Mouse (Mus musculus) forebrain, embryonic 12.5 days (tissue): ENCODE measurements around the gene Slirp. TPM values are rescaled to one million over a fixed set of nuclear protein-coding genes. Genes with fewer than 3 reads are reported as not detected.
"Not testable (repeated sequence)": the region's sequence is repeated elsewhere in the genome, so short reads cannot be mapped to it uniquely, and the experiment has no call there.

Experiments used
- ATAC-seq: fragments of 200-750 bp; cut with Nextera tagmentation; 2 replicates; pipeline ENCODE4 v1.8.0; 2017; ENCODE audit warnings: moderate TSS enrichment; ENCODE audit not compliant: low FRiP score
- H3K27ac ChIP-seq: fragments of 300-500 bp; sonication (generic); 2 replicates; pipeline ENCODE4 v1.5.1; 2016; ENCODE audit warnings: mild to moderate bottlenecking
- H3K27me3 ChIP-seq: fragments of 300-500 bp; sonication (generic); 2 replicates; pipeline ENCODE4 v1.6.1; 2016; ENCODE audit warnings: mild to moderate bottlenecking
- H3K36me3 ChIP-seq: fragments of 300-500 bp; sonication (generic); replicated peaks from 2 replicates; pipeline ENCODE4 v1.6.1; 2016; ENCODE audit warnings: mild to moderate bottlenecking
- H3K4me1 ChIP-seq: fragments of 300-500 bp; sonication (generic); 2 replicates; pipeline ENCODE4 v1.6.1; 2016
- H3K4me2 ChIP-seq: fragments of 300-500 bp; sonication (generic); 2 replicates; pipeline ENCODE4 v1.6.1; 2016; ENCODE audit warnings: mild to moderate bottlenecking, moderate library complexity
- H3K4me3 ChIP-seq: fragments of 300-500 bp; sonication (generic); replicated peaks from 2 replicates; pipeline ENCODE4 v1.5.1; 2016; ENCODE audit warnings: mild to moderate bottlenecking
- H3K9ac ChIP-seq: fragments of 300-500 bp; sonication (generic); 2 replicates; pipeline ENCODE4 v1.6.1; 2016; ENCODE audit warnings: mild to moderate bottlenecking
- H3K9me3 ChIP-seq: fragments of 300-500 bp; sonication (generic); 2 replicates; pipeline ENCODE4 v1.6.1; 2016
- WGBS: fragments of 180-500 bp; shearing (Covaris S2); methylation state at CpG from one replicate; pipeline ENCODE4 v1.1.7; 2016; 5-methylcytosine and 5-hydroxymethylcytosine counted together
- polyA plus RNA-seq: library from polyadenylated mRNA; unstranded; fragments of >200 nt; fragmentation: Nextera tagmentation; extraction: Ambion mirVana; gene quantifications from 2 replicates; pipeline ENCODE4 v1.2.1, GENCODE M21; 2016

Gene Slirp
- polyA plus RNA-seq, 1 experiment from 2014 or later: 293 TPM

GRCm38 (mm10) chr12:87443115-87443699 is 489 bp upstream of the Slirp start:
- H3K4me2 ChIP-seq: peak overlapping the region; percentile 77
- peak overlapping the region; percentile 96 for H3K4me3 ChIP-seq
- H3K27me3 ChIP-seq: no peaks in the 10 kb centered on the region
- H3K9ac ChIP-seq: peak overlapping the region; percentile 89
- ATAC-seq: peak; percentile 89
- 0% methylated on average over 33 of the region's 33 CpGs for WGBS
- no peaks in the 10 kb centered on the region for H3K9me3 ChIP-seq
- H3K27ac ChIP-seq: peak overlapping the region; percentile 89
- peaks cover 25% of the 10 kb centered on the region for H3K4me1 ChIP-seq
- peaks cover 46% of the 10 kb centered on the region for H3K36me3 ChIP-seq

DNA sequence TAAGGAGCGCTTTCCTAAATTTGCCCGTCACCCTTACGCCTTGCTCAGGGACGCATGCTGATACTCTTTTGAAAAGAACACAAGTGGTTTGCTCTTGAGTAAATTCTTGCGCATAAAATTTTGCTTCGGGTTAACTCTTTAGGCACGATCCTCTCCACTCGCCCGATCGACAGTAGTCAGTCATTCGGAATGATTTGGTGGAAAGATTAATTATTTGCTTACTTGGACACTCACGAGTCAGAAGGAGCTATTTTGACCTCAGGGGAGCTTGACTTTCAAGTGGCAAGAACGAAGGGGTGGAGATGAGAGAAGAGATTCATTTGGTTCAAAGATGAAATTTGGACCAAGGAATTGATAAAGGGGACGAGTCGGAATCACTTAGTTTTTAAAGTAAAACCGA is 515 bp downstream of the Slirp start:
- H3K9me3 ChIP-seq: no peaks in the 10 kb centered on the region
- H3K27me3 ChIP-seq: no peaks in the 10 kb centered on the region
- peaks cover 51% of the 10 kb centered on the region for H3K36me3 ChIP-seq
- peak; percentile 18; the same call in 1 of the 2 replicates for ATAC-seq
- peaks cover 25% of the 10 kb centered on the region for H3K4me1 ChIP-seq
- H3K9ac ChIP-seq: peak overlapping the region; percentile 89
- peak overlapping the region; percentile 96 for H3K4me3 ChIP-seq
- H3K4me2 ChIP-seq: peak overlapping the region; percentile 77
- 4% methylated on average over 16 of the region's 16 CpGs for WGBS
- no peak overlapping the region; the same call in 1 of the 2 replicates for H3K27ac ChIP-seq

GRCm38 (mm10) chr12:87449456-87449855 is 5.8 kb downstream of the Slirp start:
- 93% methylated on average over 9 of the region's 9 CpGs for WGBS
- no peak overlapping the region for H3K9ac ChIP-seq

DNA sequence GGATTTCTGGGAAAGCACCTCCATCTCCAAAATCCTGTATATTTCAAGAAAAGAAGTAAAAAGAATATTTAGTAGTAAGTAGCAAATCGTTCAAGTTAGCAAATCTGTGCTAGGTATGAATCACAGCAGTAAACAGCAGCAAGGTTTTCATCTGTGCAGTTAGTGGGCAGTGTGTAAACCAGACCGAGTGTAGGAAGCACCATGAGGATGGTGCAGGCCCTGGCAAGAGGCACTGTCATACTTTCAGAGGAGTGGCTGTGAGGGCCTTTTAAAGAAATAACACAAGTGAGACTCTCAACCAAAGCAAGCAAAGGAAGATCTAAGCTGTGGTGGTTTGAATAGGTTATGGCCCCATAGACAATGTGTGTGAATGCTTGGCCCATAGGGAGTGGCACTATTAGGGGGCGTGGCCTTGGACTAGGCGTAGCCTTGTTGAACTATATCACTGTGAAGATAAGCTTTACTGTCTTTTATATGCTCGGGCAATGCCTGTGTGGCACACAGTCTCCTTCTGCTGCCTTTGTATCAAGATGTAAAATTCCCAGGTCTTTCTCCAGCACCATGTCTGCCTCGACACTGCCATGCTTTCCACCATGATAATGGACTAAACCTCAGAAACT is 21.1 kb downstream of the Slirp start:
- Histone ChIP-seq H3K4me3 (no peak overlapping the region), H3K9ac (no peak overlapping the region), H3K27me3 (no peaks in the 10 kb centered on the region), H3K4me2 (no peak overlapping the region), H3K9me3 (no peaks in the 10 kb centered on the region), H3K27ac (no peak overlapping the region), H3K36me3 (peaks cover 80% of the 10 kb centered on the region), H3K4me1 (peaks cover 4% of the 10 kb centered on the region; the same call in 1 of the 2 replicates)
- WGBS: 90% methylated on average over 6 of the region's 6 CpGs
- no peak for ATAC-seq

More at GRCm38 (mm10) chr12:87449456-87449855, 5.8 kb downstream of the Slirp start:
- Histone ChIP-seq H3K9me3 (no peaks in the 10 kb centered on the region), H3K27me3 (no peaks in the 10 kb centered on the region), H3K4me1 (peaks cover 7% of the 10 kb centered on the region), H3K4me2 (no peak overlapping the region), H3K36me3 (peaks cover 80% of the 10 kb centered on the region), H3K4me3 (no peak overlapping the region), H3K27ac (no peak overlapping the region)
- no peak for ATAC-seq

GRCm38 (mm10) chr12:87470263-87471136 is 26.8 kb downstream of the Slirp start:
- Histone ChIP-seq H3K27me3 (0 out of 2 replicates have a peak, but pooled peaks cover 5% of the 10 kb centered on the region), H3K27ac (no peak overlapping the region), H3K4me2 (peak overlapping the region; percentile 67), H3K4me3 (peak overlapping the region; percentile 77), H3K36me3 (peaks cover 28% of the 10 kb centered on the region), H3K4me1 (peaks cover 20% of the 10 kb centered on the region), H3K9me3 (no peaks in the 10 kb centered on the region), H3K9ac (peak overlapping the region; percentile 85; the same call in 1 of the 2 replicates)
- 74% methylated on average over 7 of the region's 7 CpGs for WGBS
- ATAC-seq: no peak

GRCm38 (mm10) chr12:87471421-87471963 is 27.8 kb downstream of the Slirp start:
- Histone ChIP-seq H3K4me2 (peak overlapping the region; percentile 67), H3K4me1 (peaks cover 17% of the 10 kb centered on the region), H3K4me3 (peak overlapping the region; percentile 77), H3K27ac (peak overlapping the region; percentile 85), H3K27me3 (0 out of 2 replicates have a peak, but pooled peaks cover 5% of the 10 kb centered on the region), H3K9ac (peak overlapping the region; percentile 85), H3K9me3 (no peaks in the 10 kb centered on the region), H3K36me3 (peaks cover 24% of the 10 kb centered on the region)
- no peak for ATAC-seq
- WGBS: under 1% methylated on average over 19 of the region's 19 CpGs

- Histone ChIP-seq H3K9me3 (no peaks in the 10 kb centered on the region), H3K27me3 (0 out of 2 replicates have a peak, but pooled peaks cover 5% of the 10 kb centered on the region), H3K4me2 (peak within 1 kb of the TSS; percentile 67), H3K27ac (peak within 1 kb of the TSS; percentile 85), H3K4me1 (peaks cover 17% of the 10 kb centered on the region), H3K9ac (peak within 1 kb of the TSS; percentile 85), H3K36me3 (peaks cover 17% of the 10 kb centered on the region), H3K4me3 (peak within 1 kb of the TSS; percentile 77)
- 3% methylated on average over 45 of the region's 45 CpGs for WGBS
- peak; percentile 96 for ATAC-seq
These were observed 28.5 kb downstream of the Slirp start, which contains the start of gene Snw1 for GRCm38 (mm10) chr12:87471964-87472786. Gene Snw1 (minus strand): TSS chr12:87472274.

- Histone ChIP-seq H3K9ac (no peak overlapping the region), H3K36me3 (0 out of 2 replicates have a peak, but pooled peaks cover 1% of the 10 kb centered on the region), H3K4me2 (no peak overlapping the region), H3K4me1 (peaks cover 16% of the 10 kb centered on the region), H3K4me3 (no peak overlapping the region), H3K9me3 (no peaks in the 10 kb centered on the region), H3K27me3 (0 out of 2 replicates have a peak, but pooled peaks cover 5% of the 10 kb centered on the region), H3K27ac (no peak overlapping the region)
- 75% methylated on average over 3 of the region's 3 CpGs for WGBS
- no peak for ATAC-seq
These were observed 31.1 kb downstream of the Slirp start for GRCm38 (mm10) chr12:87474756-87475155.

- H3K4me3 ChIP-seq, H3K9ac ChIP-seq, H3K27ac ChIP-seq, H3K4me1 ChIP-seq, H3K9me3 ChIP-seq, H3K36me3 ChIP-seq, H3K4me2 ChIP-seq, H3K27me3 ChIP-seq, ATAC-seq: not testable (repeated sequence)
- WGBS: 90% methylated on average over 5 of the region's 5 CpGs
These were observed 38.8 kb downstream of the Slirp start for GRCm38 (mm10) chr12:87482482-87482881.

DNA sequence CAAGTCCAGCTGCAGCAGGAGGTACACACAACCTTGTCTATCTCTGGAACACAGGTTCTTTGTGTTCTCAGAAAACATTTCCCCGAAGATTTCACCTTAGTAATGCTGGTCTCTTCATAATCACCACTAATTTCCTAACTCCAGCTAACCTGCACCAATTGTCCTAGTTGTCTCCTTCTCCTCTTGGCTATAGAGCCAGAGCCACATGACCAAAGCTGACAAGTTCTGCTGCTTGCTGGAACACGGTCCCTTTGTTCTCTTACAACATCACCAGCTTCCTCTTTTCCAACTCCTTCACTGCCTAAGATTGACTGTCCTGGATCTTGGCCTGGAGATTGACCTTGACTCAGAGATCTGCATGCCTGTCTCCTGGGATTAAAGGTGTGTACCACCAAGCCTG is 45.0 kb downstream of the Slirp start:
- 75% methylated on average over 2 of the region's 2 CpGs for WGBS
- H3K9ac ChIP-seq, H3K27me3 ChIP-seq, H3K4me3 ChIP-seq, H3K36me3 ChIP-seq, H3K9me3 ChIP-seq, H3K27ac ChIP-seq, H3K4me1 ChIP-seq, H3K4me2 ChIP-seq, ATAC-seq: not testable (repeated sequence)

GRCm38 (mm10) chr12:87494421-87494820 is 50.7 kb downstream of the Slirp start, which contains the start of gene Gm5788:
Gene Gm5788 (plus strand): TSS chr12:87494721.
- H3K9ac ChIP-seq, ATAC-seq: not testable (repeated sequence)

More at GRCm38 (mm10) chr12:87494421-87494820, 50.7 kb downstream of the Slirp start, which contains the start of gene Gm5788:
- not testable (repeated sequence) for H3K9me3 ChIP-seq, H3K27me3 ChIP-seq, H3K4me1 ChIP-seq, H3K36me3 ChIP-seq, H3K4me2 ChIP-seq, H3K27ac ChIP-seq, H3K4me3 ChIP-seq
- 88% methylated on average over 3 of the region's 3 CpGs for WGBS
